Mouse (Mus musculus): ENCODE results near the gene Lipt2. TPM values are rescaled to one million over a fixed set of nuclear protein-coding genes. Genes with fewer than 3 reads are reported as not detected.

The Lipt2 gene
- 11.6 and 11.9 TPM in 2 replicates for polyA plus RNA-seq (2015; fragmentation: Nextera tagmentation; extraction: Ambion mirVana)

GRCm38 (mm10) chr7:100159105-100159841, at the start of gene Lipt2:
Gene Lipt2 (plus strand): TSS chr7:100159277.
- H3K27ac ChIP-seq (ENCODE audit: low read length): peak within 1 kb of the TSS; percentile 98
- peak within 1 kb of the TSS; percentile 97 for H3K9ac ChIP-seq (ENCODE audit: low read length)
- no peaks in the 10 kb centered on the region for H3K27me3 ChIP-seq (ENCODE audit: control insufficient read depth, insufficient read depth, low read length)
- no peaks in the 10 kb centered on the region for H3K36me3 ChIP-seq (ENCODE audit: control insufficient read depth, insufficient read depth)
- WGBS: under 1% methylated on average over 78 of the region's 78 CpGs
- H3K4me1 ChIP-seq (ENCODE audit: control insufficient read depth, insufficient read depth, low read length): peaks cover 8% of the 10 kb centered on the region; the same call in 1 of the 2 replicates
- H3K4me2 ChIP-seq (ENCODE audit: low read depth, low read length): peak within 1 kb of the TSS; percentile 98
- ATAC-seq (replicated peaks; ENCODE audit: extremely low read depth, insufficient read depth, low FRiP score): peak; percentile 98
- H3K9me3 ChIP-seq (replicated peaks; ENCODE audit: control insufficient read depth, low read length): no peaks in the 10 kb centered on the region
- peak within 1 kb of the TSS; percentile 96 for H3K4me3 ChIP-seq (ENCODE audit: low read length)

- Histone ChIP-seq H3K9ac (ENCODE audit: low read length) (no peak overlapping the region), H3K9me3 (replicated peaks; ENCODE audit: control insufficient read depth, low read length) (no peaks in the 10 kb centered on the region), H3K27me3 (ENCODE audit: control insufficient read depth, insufficient read depth, low read length) (no peaks in the 10 kb centered on the region), H3K36me3 (ENCODE audit: control insufficient read depth, insufficient read depth) (peaks cover 23% of the 10 kb centered on the region), H3K4me2 (ENCODE audit: low read depth, low read length) (no peak overlapping the region), H3K27ac (ENCODE audit: low read length) (no peak overlapping the region), H3K4me1 (ENCODE audit: control insufficient read depth, insufficient read depth, low read length) (no peaks in the 10 kb centered on the region), H3K4me3 (ENCODE audit: low read length) (no peak overlapping the region)
- 75% methylated on average over 10 of the region's 10 CpGs for WGBS
- ATAC-seq (replicated peaks; ENCODE audit: extremely low read depth, insufficient read depth, low FRiP score): no peak
These were observed 47.6 kb upstream of the Lipt2 start for GRCm38 (mm10) chr7:100111506-100111905.

GRCm38 (mm10) chr7:100113821-100114220, 45.3 kb upstream of the Lipt2 start:
- H3K4me1 ChIP-seq (ENCODE audit: control insufficient read depth, insufficient read depth, low read length): no peaks in the 10 kb centered on the region
- H3K9ac ChIP-seq (ENCODE audit: low read length): no peak overlapping the region
- no peak for ATAC-seq (replicated peaks; ENCODE audit: extremely low read depth, insufficient read depth, low FRiP score)
- H3K4me2 ChIP-seq (ENCODE audit: low read depth, low read length): no peak overlapping the region
- WGBS: 75% methylated on average over 7 of the region's 7 CpGs
- no peak overlapping the region for H3K4me3 ChIP-seq (ENCODE audit: low read length)
- peaks cover 24% of the 10 kb centered on the region for H3K36me3 ChIP-seq (ENCODE audit: control insufficient read depth, insufficient read depth)
- no peak overlapping the region for H3K27ac ChIP-seq (ENCODE audit: low read length)
- H3K9me3 ChIP-seq (replicated peaks; ENCODE audit: control insufficient read depth, low read length): no peaks in the 10 kb centered on the region
- no peaks in the 10 kb centered on the region for H3K27me3 ChIP-seq (ENCODE audit: control insufficient read depth, insufficient read depth, low read length)

GRCm38 (mm10) chr7:100114279-100114678, 44.8 kb upstream of the Lipt2 start:
- Histone ChIP-seq H3K27ac (ENCODE audit: low read length) (no peak overlapping the region), H3K4me1 (ENCODE audit: control insufficient read depth, insufficient read depth, low read length) (no peaks in the 10 kb centered on the region), H3K9ac (ENCODE audit: low read length) (no peak overlapping the region), H3K36me3 (ENCODE audit: control insufficient read depth, insufficient read depth) (peaks cover 22% of the 10 kb centered on the region), H3K4me3 (ENCODE audit: low read length) (no peak overlapping the region), H3K27me3 (ENCODE audit: control insufficient read depth, insufficient read depth, low read length) (no peaks in the 10 kb centered on the region), H3K4me2 (ENCODE audit: low read depth, low read length) (no peak overlapping the region), H3K9me3 (replicated peaks; ENCODE audit: control insufficient read depth, low read length) (no peaks in the 10 kb centered on the region)
- 88% methylated on average over 6 of the region's 6 CpGs for WGBS
- no peak for ATAC-seq (replicated peaks; ENCODE audit: extremely low read depth, insufficient read depth, low FRiP score)

DNA sequence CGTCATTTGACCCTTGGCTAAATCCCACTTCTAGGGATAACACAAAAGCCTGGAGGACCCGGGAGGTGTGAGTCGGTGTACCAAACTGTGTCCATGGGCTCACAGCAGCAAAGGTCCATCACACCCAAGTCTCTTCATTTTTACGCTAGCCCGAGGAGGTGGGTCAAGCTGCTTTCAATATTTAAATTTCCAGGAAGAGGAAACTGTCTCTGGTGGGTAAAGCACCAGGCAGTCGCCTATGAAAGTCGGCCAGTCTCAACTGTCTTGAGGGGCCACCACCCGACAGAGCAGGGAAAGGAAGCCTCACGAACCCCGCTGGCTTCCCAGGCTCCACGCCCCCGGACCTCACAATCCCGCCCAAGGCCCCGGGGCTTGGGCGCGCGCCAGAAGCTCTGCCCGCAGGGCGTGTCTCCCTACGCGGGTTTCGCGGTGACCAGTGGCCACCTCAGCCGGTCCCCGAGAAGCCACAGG, 38.3 kb upstream of the Lipt2 start:
- under 1% methylated on average over 25 of the region's 25 CpGs for WGBS
- Histone ChIP-seq H3K4me3 (ENCODE audit: low read length) (peak overlapping the region; percentile 94), H3K4me2 (ENCODE audit: low read depth, low read length) (peak overlapping the region; percentile 66), H3K27me3 (ENCODE audit: control insufficient read depth, insufficient read depth, low read length) (no peaks in the 10 kb centered on the region), H3K9me3 (replicated peaks; ENCODE audit: control insufficient read depth, low read length) (no peaks in the 10 kb centered on the region), H3K27ac (ENCODE audit: low read length) (peak overlapping the region; percentile 86), H3K36me3 (ENCODE audit: control insufficient read depth, insufficient read depth) (peaks cover 7% of the 10 kb centered on the region), H3K4me1 (ENCODE audit: control insufficient read depth, insufficient read depth, low read length) (peaks cover 2% of the 10 kb centered on the region; the same call in 1 of the 2 replicates), H3K9ac (ENCODE audit: low read length) (peak overlapping the region; percentile 93)
- peak; percentile 44 for ATAC-seq (replicated peaks; ENCODE audit: extremely low read depth, insufficient read depth, low FRiP score)

DNA sequence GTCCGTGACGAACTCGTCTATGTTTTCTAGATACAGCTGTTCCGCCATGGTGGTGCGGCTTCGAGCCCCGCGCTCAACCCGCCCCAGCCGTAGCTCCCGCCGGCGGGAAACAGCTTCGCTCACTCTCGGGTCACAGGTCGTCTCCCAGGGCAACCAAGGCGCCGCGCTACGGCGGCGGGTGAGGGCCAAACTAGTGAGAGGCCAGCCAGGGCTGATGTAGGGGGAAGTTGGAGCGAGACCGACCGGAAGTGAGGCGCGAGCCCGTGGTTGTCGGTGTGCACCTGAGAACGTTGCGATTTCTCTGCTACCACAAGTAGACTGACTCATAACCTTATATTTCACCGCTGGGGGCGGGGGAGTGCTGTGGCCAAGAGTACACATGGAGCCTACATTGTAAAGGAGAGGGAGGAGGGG, 37.7 kb upstream of the Lipt2 start, which contains the start of gene Pold3:
Gene Pold3, minus strand, starts transcription at position 190 of the 414 bp plus-strand sequence.
- peak; percentile 97 for ATAC-seq (replicated peaks; ENCODE audit: extremely low read depth, insufficient read depth, low FRiP score)
- WGBS: under 1% methylated on average over 33 of the region's 33 CpGs

DNA sequence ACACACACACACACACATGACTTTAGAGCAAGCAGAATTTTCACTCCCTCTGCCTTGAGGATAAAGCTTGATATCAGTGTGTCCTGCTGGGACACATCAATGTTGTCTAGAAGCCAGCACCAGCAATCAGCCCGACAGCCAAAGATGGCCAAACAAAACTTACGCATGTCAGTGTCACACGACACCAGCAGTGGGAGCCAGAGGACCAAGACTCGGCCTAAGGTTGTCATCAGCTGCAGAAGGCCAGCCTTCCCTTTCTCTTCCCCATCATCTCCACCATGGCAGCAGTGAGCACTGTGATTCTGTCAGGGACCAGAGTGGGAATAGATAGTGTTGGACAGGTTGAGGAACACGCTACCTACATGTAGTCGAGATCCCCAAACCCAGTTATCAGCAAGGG, 35.6 kb upstream of the Lipt2 start:
- H3K27ac ChIP-seq (ENCODE audit: low read length): no peak overlapping the region
- H3K4me3 ChIP-seq (ENCODE audit: low read length): no peak overlapping the region
- 0 out of 2 replicates have a peak, but pooled peaks cover 2% of the 10 kb centered on the region for H3K9me3 ChIP-seq (replicated peaks; ENCODE audit: control insufficient read depth, low read length)
- 45% methylated on average over 6 of the region's 6 CpGs for WGBS
- no peaks in the 10 kb centered on the region for H3K27me3 ChIP-seq (ENCODE audit: control insufficient read depth, insufficient read depth, low read length)
- ATAC-seq (replicated peaks; ENCODE audit: extremely low read depth, insufficient read depth, low FRiP score): no peak
- H3K4me2 ChIP-seq (ENCODE audit: low read depth, low read length): no peak overlapping the region
- H3K36me3 ChIP-seq (ENCODE audit: control insufficient read depth, insufficient read depth): peaks cover 1% of the 10 kb centered on the region; the same call in 1 of the 2 replicates
- H3K9ac ChIP-seq (ENCODE audit: low read length): no peak overlapping the region
- H3K4me1 ChIP-seq (ENCODE audit: control insufficient read depth, insufficient read depth, low read length): peaks cover 2% of the 10 kb centered on the region; the same call in 1 of the 2 replicates

More for the DNA sequence above, 37.7 kb upstream of the Lipt2 start, which contains the start of gene Pold3:
- peaks cover 5% of the 10 kb centered on the region; the same call in 1 of the 2 replicates for H3K36me3 ChIP-seq (ENCODE audit: control insufficient read depth, insufficient read depth)
- H3K4me1 ChIP-seq (ENCODE audit: control insufficient read depth, insufficient read depth, low read length): peaks cover 2% of the 10 kb centered on the region; the same call in 1 of the 2 replicates
- no peaks in the 10 kb centered on the region for H3K27me3 ChIP-seq (ENCODE audit: control insufficient read depth, insufficient read depth, low read length)
- peak within 1 kb of the TSS; percentile 94 for H3K4me3 ChIP-seq (ENCODE audit: low read length)
- peak within 1 kb of the TSS; percentile 86 for H3K27ac ChIP-seq (ENCODE audit: low read length)
- no peaks in the 10 kb centered on the region for H3K9me3 ChIP-seq (replicated peaks; ENCODE audit: control insufficient read depth, low read length)
- peak within 1 kb of the TSS; percentile 66 for H3K4me2 ChIP-seq (ENCODE audit: low read depth, low read length)
- peak within 1 kb of the TSS; percentile 93 for H3K9ac ChIP-seq (ENCODE audit: low read length)

DNA sequence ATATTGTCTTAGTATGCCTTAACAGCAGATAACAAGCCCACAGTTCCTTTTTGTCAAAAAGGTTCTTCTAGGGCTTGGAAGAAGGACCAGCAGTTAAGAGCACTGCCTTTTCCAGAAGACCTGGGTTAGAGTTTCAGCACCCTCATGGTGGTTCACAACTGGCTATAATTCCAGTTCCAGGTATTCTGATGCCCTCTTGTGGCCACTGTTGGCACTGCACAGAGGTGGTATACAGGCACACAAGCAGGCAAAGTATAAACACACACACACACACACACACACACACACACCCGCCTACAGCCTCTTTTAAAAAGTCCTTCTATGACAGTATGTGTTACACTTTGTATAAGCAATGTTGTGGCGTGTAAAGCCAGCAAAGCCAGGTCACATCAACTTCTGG, 34.9 kb upstream of the Lipt2 start:
- no peak overlapping the region for H3K4me2 ChIP-seq (ENCODE audit: low read depth, low read length)
- H3K27ac ChIP-seq (ENCODE audit: low read length): no peak overlapping the region
- WGBS: 77% methylated on average over 2 of the region's 2 CpGs
- no peaks in the 10 kb centered on the region for H3K27me3 ChIP-seq (ENCODE audit: control insufficient read depth, insufficient read depth, low read length)
- H3K9ac ChIP-seq (ENCODE audit: low read length): no peak overlapping the region
- no peak overlapping the region for H3K4me3 ChIP-seq (ENCODE audit: low read length)
- no peak for ATAC-seq (replicated peaks; ENCODE audit: extremely low read depth, insufficient read depth, low FRiP score)
- 0 out of 2 replicates have a peak, but pooled peaks cover 2% of the 10 kb centered on the region for H3K9me3 ChIP-seq (replicated peaks; ENCODE audit: control insufficient read depth, low read length)
- H3K36me3 ChIP-seq (ENCODE audit: control insufficient read depth, insufficient read depth): no peaks in the 10 kb centered on the region
- H3K4me1 ChIP-seq (ENCODE audit: control insufficient read depth, insufficient read depth, low read length): peaks cover 2% of the 10 kb centered on the region; the same call in 1 of the 2 replicates

DNA sequence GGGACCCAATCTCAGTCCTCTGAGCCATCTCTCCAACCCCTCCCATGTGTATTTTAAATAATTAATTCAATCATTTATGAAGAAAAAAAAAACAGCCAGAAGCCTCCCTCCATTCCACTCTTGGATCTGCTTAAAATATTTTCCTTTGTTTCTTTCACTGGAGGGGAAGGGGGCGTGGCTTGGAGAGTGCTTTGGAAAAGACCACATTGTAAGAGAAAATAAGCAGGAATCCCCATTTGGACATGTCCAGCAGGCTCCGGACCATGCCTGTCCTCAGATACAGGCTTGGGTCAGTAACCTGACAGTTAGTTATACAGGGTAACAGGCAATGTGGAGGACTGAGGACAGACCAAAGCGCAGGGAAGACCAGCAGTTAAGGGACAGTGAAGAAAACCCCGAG, 33.9 kb upstream of the Lipt2 start:
- H3K9ac ChIP-seq (ENCODE audit: low read length): no peak overlapping the region
- 0 out of 2 replicates have a peak, but pooled peaks cover 2% of the 10 kb centered on the region for H3K9me3 ChIP-seq (replicated peaks; ENCODE audit: control insufficient read depth, low read length)
- no peak for ATAC-seq (replicated peaks; ENCODE audit: extremely low read depth, insufficient read depth, low FRiP score)
- H3K4me1 ChIP-seq (ENCODE audit: control insufficient read depth, insufficient read depth, low read length): 0 out of 2 replicates have a peak, but pooled peaks cover 2% of the 10 kb centered on the region
- H3K27me3 ChIP-seq (ENCODE audit: control insufficient read depth, insufficient read depth, low read length): no peaks in the 10 kb centered on the region
- no peak overlapping the region for H3K4me2 ChIP-seq (ENCODE audit: low read depth, low read length)
- 65% methylated on average over 4 of the region's 4 CpGs for WGBS
- 0 out of 2 replicates have a peak overlapping the region, but pooled peaks have one; percentile 23 for H3K27ac ChIP-seq (ENCODE audit: low read length)
- H3K36me3 ChIP-seq (ENCODE audit: control insufficient read depth, insufficient read depth): no peaks in the 10 kb centered on the region
- no peak overlapping the region for H3K4me3 ChIP-seq (ENCODE audit: low read length)
